Mouse (Mus musculus) MEL (cell line): Measurements from ENCODE around the gene Spats1. TPM values are rescaled to one million over a fixed set of nuclear protein-coding genes. Genes with fewer than 3 reads are reported as not detected.

Experiments used
- DNase-seq: peaks from one replicate; pipeline ENCODE4 v3.0.0; 2011; ENCODE audit warnings: low read depth, low spot score
- H3K27ac ChIP-seq: 2 replicates; pipeline ENCODE4 v1.5.1; 2012; ENCODE audit warnings: low read depth, mild to moderate bottlenecking, control low read depth, low read length, moderate library complexity; ENCODE audit not compliant: control insufficient read depth
- H3K27me3 ChIP-seq, 2 experiments: fragments of 150-350 bp in 1 of 2; sonication (generic) in 1 of 2; 2 replicates each; pipeline ENCODE4 v1.6.1; 2012; ENCODE audit warnings: low read length in 2 of 2, mild to moderate bottlenecking in 2 of 2, improper control_type of control experiment in 1 of 2, moderate library complexity in 1 of 2; ENCODE audit not compliant: insufficient read depth in 2 of 2, control insufficient read depth in 1 of 2
- H3K36me3 ChIP-seq, 2 experiments: 2 replicates each; pipeline ENCODE4 v1.6.1; 2012 to 2014; ENCODE audit warnings: low read length in 2 of 2, improper control_type of control experiment in 1 of 2, inconsistent platforms in 1 of 2, mild to moderate bottlenecking in 1 of 2; ENCODE audit not compliant: insufficient read depth in 2 of 2, control insufficient read depth in 1 of 2
- H3K4me1 ChIP-seq, 2 experiments: fragments of 150-350 bp in 1 of 2; sonication (generic) in 1 of 2; 2 replicates each; pipeline ENCODE4 v1.6.1; 2012; ENCODE audit warnings: low read length in 2 of 2, improper control_type of control experiment in 1 of 2, mild to moderate bottlenecking in 1 of 2; ENCODE audit not compliant: insufficient read depth in 2 of 2, control insufficient read depth in 1 of 2
- H3K4me3 ChIP-seq, 2 experiments: fragments of 150-350 bp in 1 of 2; sonication (generic) in 1 of 2; 2 replicates each; pipeline ENCODE4 v1.5.1; 2012; ENCODE audit warnings: low read depth in 2 of 2, low read length in 2 of 2, mild to moderate bottlenecking in 2 of 2, moderate library complexity in 2 of 2, control low read depth in 1 of 2, improper control_type of control experiment in 1 of 2; ENCODE audit not compliant: control insufficient read depth in 1 of 2, insufficient read depth in 1 of 2
- H3K79me2 ChIP-seq: 2 replicates; pipeline ENCODE4 v1.6.1; 2012; ENCODE audit warnings: mild to moderate bottlenecking, low read length, moderate library complexity; ENCODE audit not compliant: control insufficient read depth, poor library complexity, insufficient read depth
- H3K9ac ChIP-seq: 2 replicates; pipeline ENCODE4 v1.6.1; 2012; ENCODE audit warnings: low read depth, mild to moderate bottlenecking, control low read depth, low read length, moderate library complexity; ENCODE audit not compliant: control insufficient read depth, poor library complexity, severe bottlenecking
- H3K9me3 ChIP-seq: fragments of 150-350 bp; sonication (generic); replicated peaks from 2 replicates; pipeline ENCODE4 v1.6.1; 2012; ENCODE audit warnings: mild to moderate bottlenecking, low read length, improper control_type of control experiment, moderate library complexity; ENCODE audit not compliant: insufficient read depth
- CHD2 ChIP-seq: IDR thresholded peaks from 2 replicates; pipeline ENCODE4 v1.6.1; 2011; ENCODE audit warnings: low read length, improper control_type of control experiment
- E2F4 ChIP-seq: IDR thresholded peaks from 2 replicates; pipeline ENCODE4 v1.6.1; 2011; ENCODE audit warnings: low read depth, low read length, improper control_type of control experiment, borderline replicate concordance
- ELF1 ChIP-seq: IDR thresholded peaks from 2 replicates; pipeline ENCODE4 v1.6.1; 2014; ENCODE audit warnings: low read depth, mild to moderate bottlenecking, inconsistent platforms, low read length, improper control_type of control experiment, moderate library complexity
- GATA1 ChIP-seq: IDR thresholded peaks from 2 replicates; pipeline ENCODE4 v1.6.1; 2011; ENCODE audit warnings: low read depth, low read length, improper control_type of control experiment
- KAT2A ChIP-seq: conservative IDR thresholded peaks from 2 replicates; pipeline ENCODE4 v1.6.1; 2012; ENCODE audit warnings: low read depth, low read length, improper control_type of control experiment, inconsistent platforms
- MAX ChIP-seq: IDR thresholded peaks from 2 replicates; pipeline ENCODE4 v1.6.1; 2011; ENCODE audit warnings: low read length, improper control_type of control experiment
- MXI1 ChIP-seq: IDR thresholded peaks from 2 replicates; pipeline ENCODE4 v1.6.1; 2011; ENCODE audit warnings: mild to moderate bottlenecking, low read depth, low read length, improper control_type of control experiment
- NRF1 ChIP-seq: IDR thresholded peaks from 2 replicates; pipeline ENCODE4 v1.6.1; 2014; ENCODE audit warnings: low read depth, mild to moderate bottlenecking, inconsistent platforms, low read length, improper control_type of control experiment, moderate library complexity; ENCODE audit not compliant: poor library complexity, insufficient read depth, severe bottlenecking
- RAD21 ChIP-seq: IDR thresholded peaks from 2 replicates; pipeline ENCODE4 v1.6.1; 2011; ENCODE audit warnings: mild to moderate bottlenecking, low read depth, low read length, improper control_type of control experiment
- SIN3A ChIP-seq: IDR thresholded peaks from 2 replicates; pipeline ENCODE4 v1.6.1; 2012; ENCODE audit warnings: low read length, improper control_type of control experiment, inconsistent platforms
- SMC3 ChIP-seq: IDR thresholded peaks from 2 replicates; pipeline ENCODE4 v1.6.1; 2011; ENCODE audit warnings: low read depth, low read length, improper control_type of control experiment
- TAL1 ChIP-seq: IDR thresholded peaks from 2 replicates; pipeline ENCODE4 v1.6.1; 2012; ENCODE audit warnings: mild to moderate bottlenecking, inconsistent platforms, low read length, moderate library complexity, mixed read lengths
- TCF12 ChIP-seq: IDR thresholded peaks from 2 replicates; pipeline ENCODE4 v1.6.1; 2014; ENCODE audit warnings: low read depth, mild to moderate bottlenecking, inconsistent platforms, low read length, improper control_type of control experiment, moderate library complexity
- UBTF ChIP-seq: IDR thresholded peaks from 2 replicates; pipeline ENCODE4 v1.6.1; 2012; ENCODE audit warnings: low read depth, mild to moderate bottlenecking, inconsistent platforms, low read length, improper control_type of control experiment, moderate library complexity, borderline replicate concordance; ENCODE audit not compliant: insufficient read depth
- USF1 ChIP-seq: IDR thresholded peaks from 2 replicates; pipeline ENCODE4 v1.6.1; 2014; ENCODE audit warnings: low read depth, mild to moderate bottlenecking, inconsistent platforms, low read length, improper control_type of control experiment, moderate library complexity
- USF2 ChIP-seq, 2 experiments: IDR thresholded peaks; 2 replicates each; pipeline ENCODE4 v1.6.1; 2011 to 2012; ENCODE audit warnings: improper control_type of control experiment in 2 of 2, low read length in 2 of 2, borderline replicate concordance in 1 of 2, inconsistent platforms in 1 of 2, low read depth in 1 of 2, mild to moderate bottlenecking in 1 of 2; ENCODE audit not compliant: insufficient read depth in 1 of 2
- ZKSCAN1 ChIP-seq: IDR thresholded peaks from 2 replicates; pipeline ENCODE4 v1.6.1; 2012; ENCODE audit warnings: low read depth, mild to moderate bottlenecking, inconsistent platforms, low read length, improper control_type of control experiment, moderate library complexity
- ZNF384 ChIP-seq: IDR thresholded peaks from 2 replicates; pipeline ENCODE4 v1.6.1; 2012; ENCODE audit warnings: low read depth, mild to moderate bottlenecking, inconsistent platforms, low read length, improper control_type of control experiment
- polyA plus RNA-seq, 2 experiments: library from polyadenylated mRNA; stranded (reverse) in 1 of 2; unstranded in 1 of 2; fragments of >175 nt in 1 of 2; fragments of >200 nt in 1 of 2; gene quantifications; 2 replicates each; pipeline versions ENCODE4 v1.2.1 to v1.2.4; 2012; ENCODE audit warnings: low replicate concordance in 2 of 2, low read depth in 1 of 2; ENCODE audit not compliant: insufficient read length in 2 of 2, insufficient read depth in 1 of 2, missing spikeins in 1 of 2
- total RNA-seq: library from RNA; depleted of rRNA; stranded (reverse); fragments of 300-350 nt; gene quantifications from 2 replicates; pipeline ENCODE4 v1.2.3, GENCODE M21; 2012

The Spats1 gene
- total and polyA plus RNA-seq, 3 experiments: 1.5 to 149 (median 2.5) TPM

- DNase-seq: no peak
- no peaks in the 10 kb centered on the region for H3K36me3 ChIP-seq
- no peaks in the 10 kb centered on the region for H3K9me3 ChIP-seq
These were observed 44.9 kb upstream of the Spats1 start for GRCm38 (mm10) chr17:45520136-45520535.

GRCm38 (mm10) chr17:45518766-45519475 lies 43.7 kb upstream of the Spats1 start:
- H3K27ac ChIP-seq: no peak overlapping the region
- no peak overlapping the region for H3K4me3 ChIP-seq
- H3K9me3 ChIP-seq: no peaks in the 10 kb centered on the region
- no peaks in the 10 kb centered on the region for H3K79me2 ChIP-seq
- H3K27me3 ChIP-seq: no peaks in the 10 kb centered on the region
- DNase-seq: no peak
- no peaks in the 10 kb centered on the region for H3K4me1 ChIP-seq
- H3K9ac ChIP-seq: no peak overlapping the region
- TF ChIP-seq MXI1 (no peak), NRF1 (no peak), MAX (no peak), TAL1 (no peak), TCF12 (no peak), SIN3A (no peak), GATA1 (no peak), RAD21 (no peak), SMC3 (no peak), KAT2A (no peak), ELF1 (no peak), ZKSCAN1 (no peak), CHD2 (no peak), USF2 (IDR thresholded peaks at IDR 0.05; ENCODE audit: borderline replicate concordance in 1 of 2, insufficient read depth in 1 of 2, low read depth in 1 of 2, low read length in 2 of 2) (no peak), UBTF (no peak), E2F4 (no peak), ZNF384 (no peak), USF1 (no peak)
- no peaks in the 10 kb centered on the region for H3K36me3 ChIP-seq

More at GRCm38 (mm10) chr17:45520136-45520535, 44.9 kb upstream of the Spats1 start:
- no peak for TF ChIP-seq ZNF384
- no peak overlapping the region for H3K27ac ChIP-seq
- H3K27me3 ChIP-seq: no peaks in the 10 kb centered on the region
- no peaks in the 10 kb centered on the region for H3K79me2 ChIP-seq
- H3K9ac ChIP-seq: no peak overlapping the region
- no peak overlapping the region for H3K4me3 ChIP-seq
- H3K4me1 ChIP-seq: no peaks in the 10 kb centered on the region
